Comparison of ENCODE assay signal across 9 mouse cellular contexts in genomic region chr10:80052374-80052764, GRCm38 (mm10). TPM values are rescaled to one million over a fixed set of nuclear protein-coding genes. Genes with fewer than 3 reads are reported as not detected.
DNase-seq lines count a peak whose midpoint lies in the region; ATAC-seq and TF ChIP-seq lines count a peak whose summit lies in the region.
"Had no signal": no experiment of that assay in that cellular context is flagged by ENCODE, and none has a peak within 500 bp of the region (broad histone marks: within the 10 kb centered on the region; RNA-seq: fewer than 3 reads in every experiment).

No protein-coding gene starts in this region.

- H3K9ac ChIP-seq in hindbrain, embryonic 13.5 days: no peak overlapping the region
- H3K9ac ChIP-seq in hindbrain, embryonic 11.5 days (ENCODE audit: low read depth, low read length): no peak overlapping the region
- peak overlapping the region; percentile 13; the same call in 1 of the 2 replicates for H3K9ac ChIP-seq in stomach, postnatal 0 days (ENCODE audit: low read length)

- ATAC-seq in hindbrain, embryonic 13.5 days (ENCODE audit: low FRiP score): no peak
- no peak for ATAC-seq in hindbrain, embryonic 11.5 days (ENCODE audit: low FRiP score)
- no peak for ATAC-seq in stomach, postnatal 0 days (ENCODE audit: low FRiP score, low TSS enrichment)

- no peak overlapping the region; the same call in 1 of the 2 replicates for H3K4me2 ChIP-seq in hindbrain, embryonic 13.5 days
- no peak overlapping the region for H3K4me2 ChIP-seq in hindbrain, embryonic 11.5 days (replicated peaks; ENCODE audit: low read depth, low read length)
- H3K4me2 ChIP-seq in stomach, postnatal 0 days (replicated peaks; ENCODE audit: low read depth): no peak overlapping the region

- H3K36me3 ChIP-seq in hindbrain, embryonic 13.5 days: peaks cover 17% of the 10 kb centered on the region
- peaks cover 3% of the 10 kb centered on the region; the same call in 1 of the 2 replicates for H3K36me3 ChIP-seq in hindbrain, embryonic 11.5 days (ENCODE audit: control insufficient read depth, insufficient read depth, low read length)
- peaks cover 12% of the 10 kb centered on the region; the same call in 1 of the 2 replicates for H3K36me3 ChIP-seq in thymus, adult 2 months (ENCODE audit: control insufficient read depth, insufficient read depth, low read length)
- peaks cover 22% of the 10 kb centered on the region for H3K36me3 ChIP-seq in limb, embryonic 10.5 days
- peaks cover 9% of the 10 kb centered on the region for H3K36me3 ChIP-seq in stomach, postnatal 0 days (ENCODE audit: control insufficient read depth, insufficient read depth, low read length)

- TF ChIP-seq EP300 in stomach, postnatal 0 days (optimal IDR thresholded peaks at IDR 0.05): no peak

- WGBS in hindbrain, embryonic 13.5 days: 84% methylated on average over 5 of the region's 5 CpGs
- whole genome bisulfite sequencing in hindbrain, embryonic 11.5 days: 87% methylated on average over 5 of the region's 5 CpGs
- 84% methylated on average over 5 of the region's 5 CpGs for WGBS in thymus, adult 2 months
- 86% methylated on average over 5 of the region's 5 CpGs for WGBS in limb, embryonic 10.5 days
- WGBS in stomach, postnatal 0 days: 81% methylated on average over 5 of the region's 5 CpGs

- peaks cover 42% of the 10 kb centered on the region for H3K4me1 ChIP-seq in hindbrain, embryonic 13.5 days (replicated peaks)
- H3K4me1 ChIP-seq in hindbrain, embryonic 11.5 days (replicated peaks; ENCODE audit: control insufficient read depth, insufficient read depth, low read length): peaks cover 11% of the 10 kb centered on the region
- peaks cover 35% of the 10 kb centered on the region for H3K4me1 ChIP-seq in thymus, adult 2 months (replicated peaks; ENCODE audit: control insufficient read depth, insufficient read depth, low read length)
- H3K4me1 ChIP-seq in limb, embryonic 10.5 days: peaks cover 64% of the 10 kb centered on the region
- no peaks in the 10 kb centered on the region; the same call in 1 of the 2 replicates for H3K4me1 ChIP-seq in stomach, postnatal 0 days (replicated peaks; ENCODE audit: control insufficient read depth, insufficient read depth)

- no peak for TF ChIP-seq POLR2A in thymus, adult 2 months (IDR thresholded peaks at IDR 0.05; ENCODE audit: control insufficient read depth, extremely low read depth, insufficient read depth, low read length, poor library complexity)

- DNase-seq in hindbrain, embryonic 11.5 days (ENCODE audit: low spot score): no peak
- no peak for DNase-seq in thymus, adult 2 months
- DNase-seq in thymus, postnatal 10 days (ENCODE audit: low spot score in 2 of 2): no peak
- no peak for DNase-seq in limb, embryonic 10.5 days (ENCODE audit: low spot score)
- no peak for DNase-seq in stomach, postnatal 0 days (ENCODE audit: low spot score)
- no peak for DNase-seq in adrenal gland, postnatal 4 days (ENCODE audit: low spot score in 2 of 2)
- DNase-seq in urinary bladder, postnatal 36 days (ENCODE audit: low spot score in 2 of 2): no peak

- no peak for TF ChIP-seq CTCF in thymus, adult 2 months (IDR thresholded peaks at IDR 0.05; ENCODE audit: borderline replicate concordance, control insufficient read depth, extremely low read depth, insufficient read depth, low read length, poor library complexity)
- TF ChIP-seq CTCF in stomach, postnatal 0 days (IDR thresholded peaks at IDR 0.05; ENCODE audit: low read depth): no peak

- H3K4me3 ChIP-seq in hindbrain, embryonic 13.5 days: no peak overlapping the region
- no peak overlapping the region for H3K4me3 ChIP-seq in hindbrain, embryonic 11.5 days (ENCODE audit: low read depth, low read length)
- H3K4me3 ChIP-seq in thymus, adult 2 months (ENCODE audit: control insufficient read depth, insufficient read depth, low read length): no peak overlapping the region
- no peak overlapping the region for H3K4me3 ChIP-seq in limb, embryonic 10.5 days
- no peak overlapping the region for H3K4me3 ChIP-seq in stomach, postnatal 0 days (ENCODE audit: low read depth, low read length)

- H3K9me3 ChIP-seq in hindbrain, embryonic 13.5 days: no peaks in the 10 kb centered on the region
- no peaks in the 10 kb centered on the region for H3K9me3 ChIP-seq in hindbrain, embryonic 11.5 days (ENCODE audit: control insufficient read depth, low read length)
- H3K9me3 ChIP-seq in limb, embryonic 10.5 days (replicated peaks): no peaks in the 10 kb centered on the region
- no peaks in the 10 kb centered on the region for H3K9me3 ChIP-seq in stomach, postnatal 0 days (ENCODE audit: control insufficient read depth, low read length)

- peak overlapping the region; percentile 40; the same call in 1 of the 2 replicates for H3K27ac ChIP-seq in hindbrain, embryonic 13.5 days
- H3K27ac ChIP-seq in hindbrain, embryonic 11.5 days (ENCODE audit: low read depth, low read length): no peak overlapping the region
- H3K27ac ChIP-seq in thymus, adult 2 months (ENCODE audit: control insufficient read depth, insufficient read depth, low read length): peak overlapping the region; percentile 70
- H3K27ac ChIP-seq in limb, embryonic 10.5 days: peak overlapping the region; percentile 65
- peak overlapping the region; percentile 75 for H3K27ac ChIP-seq in stomach, postnatal 0 days (replicated peaks)

- 0 out of 2 replicates have a peak, but pooled peaks cover 5% of the 10 kb centered on the region for H3K27me3 ChIP-seq in hindbrain, embryonic 13.5 days
- no peaks in the 10 kb centered on the region for H3K27me3 ChIP-seq in hindbrain, embryonic 11.5 days (ENCODE audit: control insufficient read depth, insufficient read depth, low read length)
- H3K27me3 ChIP-seq in thymus, adult 2 months (ENCODE audit: control insufficient read depth, insufficient read depth, low read length): no peaks in the 10 kb centered on the region
- peaks cover 9% of the 10 kb centered on the region for H3K27me3 ChIP-seq in limb, embryonic 10.5 days (ENCODE audit: low read depth, poor library complexity, severe bottlenecking)
- no peaks in the 10 kb centered on the region for H3K27me3 ChIP-seq in stomach, postnatal 0 days (ENCODE audit: control insufficient read depth, insufficient read depth, low read length)
- H3K27me3 ChIP-seq: Patski had no signal

RNA-seq across cellular contexts. Expression of gene Gpx4, which starts 5.4 kb away (rescaled TPM):
- 509 and 531 TPM in 2 replicates for polyA plus RNA-seq in hindbrain, embryonic 13.5 days (2015; fragmentation: Nextera tagmentation; extraction: Ambion mirVana)
- 543 and 552 TPM in 2 replicates for polyA plus RNA-seq in hindbrain, embryonic 11.5 days (2014; fragmentation: Nextera tagmentation; extraction: Ambion mirVana)
- 517 and 598 TPM in 2 replicates for polyA plus RNA-seq in thymus, adult 2 months (2012; rRNA removed)
- polyA plus RNA-seq in limb, embryonic 10.5 days (2016; fragmentation: Nextera tagmentation; extraction: Ambion mirVana): 589 and 631 TPM in 2 replicates
- 435 and 445 TPM in 2 replicates for polyA plus RNA-seq in stomach, postnatal 0 days (2015; fragmentation: Nextera tagmentation; extraction: Ambion mirVana)
- 100 to 1,000 TPM; 576 to 622 TPM for total RNA-seq in adrenal gland, postnatal 4 days (2021)

RNA-seq across cellular contexts. Expression of gene Polr2e, which starts 12.8 kb away (rescaled TPM):
- polyA plus RNA-seq in hindbrain, embryonic 13.5 days (2015; fragmentation: Nextera tagmentation; extraction: Ambion mirVana): 150 and 154 TPM in 2 replicates
- 215 and 222 TPM in 2 replicates for polyA plus RNA-seq in hindbrain, embryonic 11.5 days (2014; fragmentation: Nextera tagmentation; extraction: Ambion mirVana)
- polyA plus RNA-seq in thymus, adult 2 months (2012; rRNA removed): 211 and 226 TPM in 2 replicates
- 319 and 357 TPM in 2 replicates for polyA plus RNA-seq in limb, embryonic 10.5 days (2016; fragmentation: Nextera tagmentation; extraction: Ambion mirVana)
- polyA plus RNA-seq in stomach, postnatal 0 days (2015; fragmentation: Nextera tagmentation; extraction: Ambion mirVana): 121 and 122 TPM in 2 replicates
- total RNA-seq in adrenal gland, postnatal 4 days (2021): 100 to 1,000 TPM; 103 to 112 TPM

RNA-seq across cellular contexts. Expression of gene Arhgap45, which starts 35.9 kb away (rescaled TPM):
- 2.5 and 2.8 TPM in 2 replicates for polyA plus RNA-seq in hindbrain, embryonic 13.5 days (2015; fragmentation: Nextera tagmentation; extraction: Ambion mirVana)
- 4.1 and 4.3 TPM in 2 replicates for polyA plus RNA-seq in hindbrain, embryonic 11.5 days (2014; fragmentation: Nextera tagmentation; extraction: Ambion mirVana)
- 1,362 and 1,504 TPM in 2 replicates for polyA plus RNA-seq in thymus, adult 2 months (2012; rRNA removed)
- 14.9 and 15.5 TPM in 2 replicates for polyA plus RNA-seq in limb, embryonic 10.5 days (2016; fragmentation: Nextera tagmentation; extraction: Ambion mirVana)
- polyA plus RNA-seq in stomach, postnatal 0 days (2015; fragmentation: Nextera tagmentation; extraction: Ambion mirVana): 2.0 TPM in 2 replicates
- total RNA-seq in adrenal gland, postnatal 4 days (2021): 1 to 10 TPM; 7.1 to 8.5 TPM

RNA-seq across cellular contexts. Expression of gene Sbno2, which starts 53.0 kb away (rescaled TPM):
- polyA plus RNA-seq in hindbrain, embryonic 13.5 days (2015; fragmentation: Nextera tagmentation; extraction: Ambion mirVana): 13.6 and 14.4 TPM in 2 replicates
- 8.0 and 9.5 TPM in 2 replicates for polyA plus RNA-seq in hindbrain, embryonic 11.5 days (2014; fragmentation: Nextera tagmentation; extraction: Ambion mirVana)
- polyA plus RNA-seq in thymus, adult 2 months (2012; rRNA removed): 127 and 138 TPM in 2 replicates
- 17.1 and 18.4 TPM in 2 replicates for polyA plus RNA-seq in limb, embryonic 10.5 days (2016; fragmentation: Nextera tagmentation; extraction: Ambion mirVana)
- polyA plus RNA-seq in stomach, postnatal 0 days (2015; fragmentation: Nextera tagmentation; extraction: Ambion mirVana): 10.7 and 11.0 TPM in 2 replicates
- 10 to 100 TPM; 51.7 to 53.2 TPM for total RNA-seq in adrenal gland, postnatal 4 days (2021)

RNA-seq across cellular contexts. Expression of gene Abca7, which starts 56.1 kb away (rescaled TPM):
- 5.2 and 6.1 TPM in 2 replicates for polyA plus RNA-seq in hindbrain, embryonic 13.5 days (2015; fragmentation: Nextera tagmentation; extraction: Ambion mirVana)
- 2.6 TPM in 2 replicates for polyA plus RNA-seq in hindbrain, embryonic 11.5 days (2014; fragmentation: Nextera tagmentation; extraction: Ambion mirVana)
- 79.5 and 83.5 TPM in 2 replicates for polyA plus RNA-seq in thymus, adult 2 months (2012; rRNA removed)
- 2.0 and 2.3 TPM in 2 replicates for polyA plus RNA-seq in limb, embryonic 10.5 days (2016; fragmentation: Nextera tagmentation; extraction: Ambion mirVana)
- polyA plus RNA-seq in stomach, postnatal 0 days (2015; fragmentation: Nextera tagmentation; extraction: Ambion mirVana): 2.6 and 3.2 TPM in 2 replicates
- 10 to 100 TPM; 21.9 to 23.0 TPM for total RNA-seq in adrenal gland, postnatal 4 days (2021)

Comparison
In these comparisons a context has a peak if more than half of its experiments do, and no peak if none do; other contexts are left out.
1. RNA of gene Arhgap45, which starts 35.9 kb away (polyA plus RNA-seq): 1,362 to 1,504 TPM in thymus, adult 2 months; 14.9 to 15.5 TPM in limb, embryonic 10.5 days, 4.1 to 4.3 TPM in hindbrain, embryonic 11.5 days, 2.5 to 2.8 TPM in hindbrain, embryonic 13.5 days and 2.0 TPM in stomach, postnatal 0 days; every median in the first group is over 10 times any median in the second.